Mouse (Mus musculus): ENCODE data around the gene Hyal3. TPM values are rescaled to one million over a fixed set of nuclear protein-coding genes. Genes with fewer than 3 reads are reported as not detected.

Gene Hyal3
- polyA plus RNA-seq, 1 experiment from 2014 or later, result 1.2 TPM

- DNase-seq (ENCODE audit: low spot score), result no peak
Measured at GRCm38 (mm10) chr9:107550491-107551116, 30.0 kb upstream of the Hyal3 start.

DNA sequence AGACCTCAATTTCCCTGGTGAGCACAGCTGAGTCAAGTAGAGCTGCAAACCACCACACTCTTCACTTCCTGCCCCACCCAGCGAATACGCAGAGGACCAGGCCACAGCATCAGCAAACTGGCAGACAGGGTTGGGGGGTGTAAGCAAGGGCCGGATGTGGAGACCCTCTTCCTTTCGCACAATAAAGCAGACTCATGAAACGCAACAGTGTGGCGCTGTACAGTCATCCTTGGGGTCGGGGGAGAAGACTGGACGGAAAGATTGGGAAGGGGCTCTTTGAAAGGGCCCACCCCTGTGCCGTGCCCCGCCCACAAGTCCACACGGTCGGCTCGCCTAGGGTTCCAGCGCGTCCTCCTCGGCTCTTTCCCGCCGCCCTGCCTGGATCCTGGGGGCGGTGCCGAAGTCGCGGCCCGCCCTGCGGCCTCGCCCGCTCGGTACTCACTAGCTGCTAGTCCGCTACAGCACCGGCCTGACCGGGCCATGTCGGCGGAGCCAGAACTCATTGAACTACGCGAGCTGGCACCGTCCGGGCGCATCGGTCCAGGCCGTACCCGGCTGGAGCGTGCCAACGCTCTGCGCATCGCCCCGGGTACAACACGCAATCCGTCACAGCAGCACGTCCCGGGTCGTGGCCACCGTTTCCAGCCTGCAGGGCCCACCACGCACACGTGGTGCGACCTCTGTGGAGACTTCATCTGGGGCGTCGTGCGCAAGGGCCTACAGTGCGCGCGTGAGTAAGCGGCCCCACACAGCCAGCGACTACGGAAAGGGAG, 29.3 kb upstream of the Hyal3 start, which contains the start of gene Rassf1:
Rassf1 (plus strand) TSS at position 439 of the 773 bp plus-strand sequence.
- peak; percentile 88 for DNase-seq (ENCODE audit: low spot score)

- DNase-seq (ENCODE audit: low spot score), result no peak
Measured at GRCm38 (mm10) chr9:107551890-107552355, 28.7 kb upstream of the Hyal3 start.

- no peak for DNase-seq (ENCODE audit: low spot score)
Measured at GRCm38 (mm10) chr9:107552690-107553393, 27.8 kb upstream of the Hyal3 start.

DNA sequence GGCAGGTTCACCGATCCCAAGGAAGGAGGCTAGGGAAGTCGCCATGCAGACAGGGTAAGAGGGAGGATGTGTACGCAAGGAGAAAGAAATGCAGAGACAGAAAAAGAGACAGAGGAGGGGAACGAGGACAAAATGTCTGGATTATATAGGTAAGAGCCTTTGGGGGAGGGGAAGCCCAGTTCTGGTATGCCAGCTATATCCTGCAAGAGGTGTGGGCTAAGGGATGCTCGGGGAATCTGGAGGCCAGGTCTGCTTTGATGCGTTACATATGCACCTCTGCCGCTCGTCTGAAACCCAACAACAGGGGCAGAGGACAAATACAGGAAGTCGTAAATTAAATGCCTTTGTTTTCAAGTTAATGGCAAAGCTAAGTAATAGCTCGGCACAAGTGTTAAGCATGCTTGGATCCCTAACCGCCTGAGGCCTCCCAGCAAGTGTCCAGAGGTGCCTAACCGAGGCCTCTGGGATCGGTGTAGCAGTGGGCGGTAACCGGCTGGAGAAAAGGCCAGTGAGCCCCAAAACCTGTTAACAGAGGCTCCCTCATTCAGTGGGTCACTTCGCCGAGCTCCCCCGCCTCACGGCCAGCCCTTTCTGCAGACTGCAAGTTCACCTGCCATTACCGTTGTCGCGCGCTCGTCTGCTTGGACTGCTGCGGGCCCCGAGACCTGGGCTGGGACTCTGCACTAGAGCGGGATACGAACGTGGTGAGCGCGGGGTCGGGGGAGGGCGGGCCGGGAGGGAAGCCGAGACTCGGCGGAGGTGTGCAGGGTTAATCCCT, 26.9 kb upstream of the Hyal3 start:
- peak; percentile 44 for DNase-seq (ENCODE audit: low spot score)

GRCm38 (mm10) chr9:107554319-107554825, 26.2 kb upstream of the Hyal3 start:
- DNase-seq (ENCODE audit: low spot score), result peak; percentile 99

DNA sequence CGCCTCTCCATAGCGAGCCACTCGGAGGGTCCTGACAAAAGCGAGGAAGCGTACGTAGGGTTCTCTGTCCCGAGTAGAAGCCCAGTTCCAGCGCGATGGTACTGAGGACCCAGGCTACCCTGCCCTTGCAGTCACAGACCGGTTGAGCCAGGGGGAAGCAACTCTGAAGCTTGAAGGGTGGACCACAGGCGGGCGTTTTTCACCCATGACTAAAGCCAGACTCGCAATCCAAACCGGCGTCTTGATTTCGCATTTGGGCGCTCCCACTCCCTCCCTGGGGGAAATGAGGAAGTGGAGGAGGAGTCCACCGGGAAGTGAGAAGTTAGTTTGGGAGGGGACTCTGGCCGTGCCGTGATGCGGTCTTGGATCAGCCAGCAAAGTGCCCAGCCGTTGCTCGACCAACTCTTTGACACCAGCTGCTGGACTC, 25.6 kb upstream of the Hyal3 start:
- DNase-seq (ENCODE audit: low spot score), result no peak

GRCm38 (mm10) chr9:107555701-107556100, 24.9 kb upstream of the Hyal3 start:
- DNase-seq (ENCODE audit: low spot score), result no peak

DNA sequence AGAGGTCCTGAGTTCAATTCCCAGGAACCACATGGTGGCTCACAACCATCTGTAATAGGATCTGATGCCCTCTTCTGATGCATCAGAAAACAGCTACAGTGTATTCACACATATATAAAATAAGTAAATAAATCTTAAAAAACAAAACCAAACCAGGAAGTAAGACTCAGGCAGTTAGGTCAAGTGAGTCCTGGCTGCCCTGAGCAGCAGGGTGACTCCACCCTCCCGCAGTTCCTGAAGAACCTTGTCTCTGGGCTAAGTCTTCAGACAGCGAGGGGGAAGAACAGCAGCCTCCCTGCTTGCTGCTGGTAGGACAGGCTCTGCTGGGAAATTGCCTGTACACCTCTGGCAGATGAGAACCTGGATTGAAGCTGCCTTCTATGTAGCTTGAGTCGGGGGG, 24.3 kb upstream of the Hyal3 start:
- DNase-seq (ENCODE audit: low spot score), result no peak

DNA sequence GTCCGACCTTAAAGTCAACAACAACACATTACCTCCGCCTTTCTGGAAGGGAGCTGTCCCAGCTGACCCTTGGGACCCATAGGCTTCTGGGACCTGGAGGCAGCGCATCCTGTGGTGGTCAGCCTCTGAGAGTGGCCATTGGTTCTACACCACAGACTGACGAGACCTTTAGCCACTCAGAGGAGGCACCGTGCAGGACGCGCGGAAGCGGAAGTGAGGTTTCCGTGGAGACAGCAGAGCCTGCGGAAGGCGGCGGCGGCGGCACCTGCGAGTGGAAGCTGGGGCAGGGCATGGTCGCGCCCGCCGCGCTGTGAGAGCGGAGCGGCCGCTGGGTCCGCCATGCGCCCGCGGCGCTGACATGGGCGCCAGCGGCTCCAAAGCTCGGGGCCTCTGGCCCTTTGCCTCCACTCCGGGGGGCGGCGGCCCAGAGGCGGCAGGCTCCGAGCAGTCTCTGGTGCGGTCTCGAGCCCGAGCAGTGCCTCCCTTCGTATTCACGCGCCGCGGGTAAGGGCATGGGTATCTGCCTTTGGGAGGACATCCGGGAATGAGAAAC, 17.5 kb upstream of the Hyal3 start, which contains the start of gene Tusc2:
Tusc2 (plus strand) TSS at position 227 of the 553 bp plus-strand sequence.
- peak; percentile 92 for DNase-seq (ENCODE audit: low spot score)

DNA sequence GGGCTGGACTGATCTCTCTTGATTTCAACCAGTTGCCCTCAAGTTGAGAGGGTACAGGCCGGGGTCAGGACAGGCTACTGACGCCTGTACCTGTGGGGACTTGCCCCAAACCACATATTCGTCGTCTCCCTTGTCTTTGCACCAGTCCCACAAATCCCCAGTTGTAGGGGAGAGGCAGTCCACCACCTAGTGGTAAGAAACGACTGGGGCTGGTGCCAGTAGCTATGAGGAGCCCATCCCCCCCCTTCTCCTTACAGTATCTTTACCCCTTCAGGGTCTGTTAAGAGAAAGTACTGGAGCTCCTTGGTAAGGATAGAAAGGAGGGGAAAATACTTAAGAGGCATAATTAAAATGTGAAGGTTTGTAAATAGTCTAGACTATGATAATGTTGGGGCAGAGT, 15.1 kb upstream of the Hyal3 start:
- peak; percentile 44 for DNase-seq (ENCODE audit: low spot score)

- DNase-seq (ENCODE audit: low spot score), result peak; percentile 69
Measured at GRCm38 (mm10) chr9:107566041-107566709, 14.4 kb upstream of the Hyal3 start.

DNA sequence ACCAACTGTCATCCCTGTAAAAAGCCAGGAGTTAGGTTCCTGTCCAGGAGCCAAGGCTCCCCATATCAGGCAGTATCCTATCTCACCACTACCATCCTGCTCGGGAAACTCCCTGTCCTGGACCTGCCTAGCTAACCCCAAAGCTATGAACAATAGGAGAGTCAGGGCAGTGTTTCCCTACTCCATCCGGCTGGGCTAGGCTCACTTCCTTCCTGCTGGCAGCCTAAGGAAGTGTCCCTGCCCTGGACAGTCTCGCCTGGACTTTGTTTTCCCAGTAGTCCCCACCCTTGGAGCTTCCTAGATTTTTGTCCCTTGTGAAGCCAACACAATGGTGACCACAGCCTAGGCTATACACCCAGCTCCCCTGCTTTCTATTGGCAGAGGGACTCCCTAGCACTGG, 13.8 kb upstream of the Hyal3 start:
- DNase-seq (ENCODE audit: low spot score), result no peak

- no peak for DNase-seq (ENCODE audit: low spot score)
Measured at GRCm38 (mm10) chr9:107567702-107568319, 12.8 kb upstream of the Hyal3 start, which contains the start of gene Hyal2. Hyal2 (plus strand) TSS chr9:107567945.

GRCm38 (mm10) chr9:107568331-107569261, 12.0 kb upstream of the Hyal3 start:
- peak; percentile 84 for DNase-seq (ENCODE audit: low spot score)

DNA sequence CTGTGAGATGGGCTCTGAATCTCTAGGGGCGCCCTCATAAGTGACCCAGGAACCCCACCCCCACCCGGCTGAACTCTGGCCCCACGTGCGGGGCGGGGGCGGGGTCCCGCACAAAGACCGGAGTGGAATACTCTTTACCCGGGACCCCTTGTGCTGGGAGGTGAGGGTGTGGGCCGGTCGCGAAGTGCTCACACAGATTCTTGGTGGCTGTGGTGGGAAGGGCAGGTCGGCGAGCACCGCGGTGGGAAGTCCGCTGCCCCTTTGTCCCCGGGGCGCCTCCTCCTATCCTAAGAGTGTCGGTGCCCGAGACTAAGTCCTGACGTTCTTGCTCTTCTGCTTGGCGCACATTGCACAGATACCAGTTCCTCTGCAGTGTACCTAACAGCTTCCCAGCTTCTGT, 11.3 kb upstream of the Hyal3 start:
- no peak for DNase-seq (ENCODE audit: low spot score)

GRCm38 (mm10) chr9:107570016-107570415, 10.6 kb upstream of the Hyal3 start:
- DNase-seq (ENCODE audit: low spot score), result no peak

GRCm38 (mm10) chr9:107570845-107571244, 9.8 kb upstream of the Hyal3 start:
- DNase-seq (ENCODE audit: low spot score), result no peak
